Mouse (Mus musculus) erythroblast, embryonic 14.5 days (primary cell): ENCODE results near the gene AC109138.7.

Source experiments
- GATA1 ChIP-seq: IDR thresholded peaks from 2 replicates; pipeline ENCODE4 v1.6.1; 2012; ENCODE audit warnings: low read length, inconsistent platforms, mixed read lengths
- TAL1 ChIP-seq: IDR thresholded peaks from 3 replicates; pipeline ENCODE4 v1.6.1; 2012; ENCODE audit warnings: low read length, inconsistent platforms, mixed read lengths

- TF ChIP-seq GATA1 (no peak), TAL1 (no peak)
Measured at GRCm38 (mm10) chr19:4214771-4215450, 754 bp downstream of the AC109138.7 start.
